Mouse (Mus musculus) urinary bladder, postnatal 10 days (tissue): Measurements from ENCODE around the gene Cit.
"Not testable (repeated sequence)": the region's sequence is repeated elsewhere in the genome, so short reads cannot be mapped to it uniquely, and the experiment has no call there.

Experiments used
- DNase-seq: peaks from one replicate; pipeline ENCODE4 v3.0.0; 2022; ENCODE audit warnings: low spot score

Cit gene

DNA sequence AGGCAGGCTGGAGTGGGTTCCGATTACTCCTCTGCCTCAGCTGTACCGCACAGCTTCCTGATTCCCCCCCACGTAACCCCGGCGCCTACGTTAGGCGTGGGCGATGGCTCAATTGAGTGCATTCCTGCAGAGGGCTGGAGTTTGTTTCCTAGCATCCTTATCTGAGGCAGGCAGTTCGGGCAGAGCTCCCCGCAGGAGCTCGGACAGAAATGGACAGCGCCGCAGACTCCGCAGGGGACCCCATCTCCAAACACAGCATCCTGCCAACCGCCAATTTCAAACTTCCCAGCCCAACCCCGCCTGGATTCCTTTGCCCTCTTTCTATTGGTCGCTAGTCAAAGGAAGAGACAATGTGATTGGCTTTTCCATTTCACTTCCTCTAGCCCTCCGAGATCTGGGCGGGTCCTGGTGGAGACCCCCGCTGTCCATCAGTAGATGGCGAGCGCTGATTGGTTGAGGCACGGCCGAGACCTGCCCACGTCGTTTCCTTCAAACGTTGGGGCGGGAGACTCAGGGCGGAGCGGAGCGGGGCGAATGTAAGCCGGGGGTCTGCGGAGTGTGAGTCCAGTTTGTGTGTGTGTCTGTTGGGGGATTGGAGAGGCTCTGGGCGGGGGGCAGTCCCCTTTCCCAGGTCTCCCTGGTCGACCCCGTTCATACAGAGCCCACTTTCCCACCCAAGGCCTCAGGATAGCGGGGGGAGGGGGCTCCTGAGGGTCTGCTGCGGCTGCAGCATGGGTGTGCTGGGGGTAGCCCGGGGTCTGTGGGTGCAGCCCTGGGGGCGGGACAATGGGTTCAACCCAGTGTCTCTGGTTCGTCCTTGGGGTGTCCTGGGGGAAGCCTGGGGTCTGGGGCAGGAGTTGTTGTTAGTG, at the start of gene Cit:
Gene Cit, plus strand, starts transcription at position 513 of the 869 bp plus-strand sequence.
- peak; percentile 61 for DNase-seq

DNA sequence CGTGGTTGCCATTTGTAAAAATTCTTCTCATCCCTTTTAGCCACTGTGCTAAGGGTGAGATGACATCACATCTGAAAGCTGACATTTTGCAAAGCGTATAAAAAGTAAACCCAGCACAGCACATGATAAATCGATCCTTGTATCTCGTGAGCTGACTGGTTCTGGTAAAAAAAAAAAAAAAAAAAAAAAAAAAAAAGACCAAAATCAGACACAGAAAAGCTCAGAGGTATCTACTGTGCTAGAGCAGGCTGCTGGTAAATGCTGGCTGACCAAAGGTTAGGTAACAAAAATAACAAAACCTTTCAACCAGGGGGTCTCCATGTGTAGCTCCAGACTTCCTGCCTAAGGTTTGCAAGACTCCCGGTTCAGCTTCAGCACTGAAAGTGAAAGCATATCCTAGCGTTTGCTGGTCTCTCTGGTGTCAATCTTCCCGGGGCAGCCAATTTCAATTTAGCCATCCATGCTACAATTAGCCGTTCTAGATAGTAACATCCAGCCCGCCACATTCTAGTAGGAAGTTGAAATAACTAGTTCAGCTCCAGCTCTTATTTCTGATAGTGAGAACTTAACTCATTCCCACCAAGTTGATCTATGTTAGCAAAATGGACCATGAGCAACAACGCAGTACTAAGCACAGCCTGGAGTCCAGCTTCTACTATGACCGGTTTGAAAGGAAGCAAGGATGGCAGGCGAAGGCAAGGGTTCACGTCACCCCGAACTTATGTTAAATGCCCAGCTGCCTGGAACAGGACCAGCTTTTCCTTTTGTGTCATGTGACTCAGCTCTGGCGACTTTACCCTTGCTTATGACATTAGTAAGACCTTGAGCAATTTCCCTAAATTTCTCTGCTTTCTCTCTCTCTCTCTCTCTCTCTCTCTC, 45.8 kb upstream of the Cit start:
- no peak for DNase-seq

DNA sequence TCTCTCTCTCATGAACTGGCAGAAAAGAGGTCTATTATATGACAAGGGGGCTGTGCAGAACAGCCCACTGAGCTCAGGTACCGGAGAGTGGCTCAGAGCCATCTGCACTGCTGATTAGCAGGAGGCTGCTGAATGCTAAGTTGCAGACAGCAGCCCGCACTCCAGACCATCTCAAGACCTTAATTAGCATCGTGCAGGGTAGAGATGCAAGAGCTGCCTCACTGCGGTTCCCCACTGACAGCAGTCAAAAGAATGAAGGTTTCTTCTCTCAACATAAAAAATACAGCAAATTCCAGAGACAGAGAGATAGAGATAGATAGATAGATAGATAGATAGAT, 45.2 kb upstream of the Cit start:
- no peak for DNase-seq

GRCm38 (mm10) chr5:115812262-115812661, 32.8 kb upstream of the Cit start:
- DNase-seq, result no peak

- DNase-seq, result no peak
These were observed 28.1 kb upstream of the Cit start for GRCm38 (mm10) chr5:115817022-115817421.

DNA sequence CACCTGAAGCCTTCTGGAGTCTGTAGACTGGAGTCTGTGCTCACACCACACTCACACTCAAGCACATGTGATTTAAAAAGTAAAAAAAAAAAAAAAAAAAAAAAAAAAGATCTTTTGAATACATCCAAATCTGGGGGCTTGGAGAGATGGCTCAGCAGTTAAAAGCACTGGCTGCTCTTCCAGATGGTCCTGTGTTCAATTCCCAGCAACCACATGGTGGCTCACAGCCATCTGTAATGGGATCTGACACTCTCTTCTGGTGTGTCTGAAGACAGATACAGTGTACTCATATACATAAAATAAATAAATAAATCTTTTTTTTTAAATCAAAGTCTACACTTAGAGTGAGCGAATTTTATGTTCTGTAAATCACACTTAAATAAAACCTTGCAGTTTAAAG, 27.4 kb upstream of the Cit start:
- not testable (repeated sequence) for DNase-seq

- DNase-seq, result no peak
These were observed 25.1 kb upstream of the Cit start for GRCm38 (mm10) chr5:115819966-115820365.

GRCm38 (mm10) chr5:115821200-115821599, 23.9 kb upstream of the Cit start:
- DNase-seq, result no peak

GRCm38 (mm10) chr5:115821910-115822309, 23.2 kb upstream of the Cit start:
- no peak for DNase-seq

DNA sequence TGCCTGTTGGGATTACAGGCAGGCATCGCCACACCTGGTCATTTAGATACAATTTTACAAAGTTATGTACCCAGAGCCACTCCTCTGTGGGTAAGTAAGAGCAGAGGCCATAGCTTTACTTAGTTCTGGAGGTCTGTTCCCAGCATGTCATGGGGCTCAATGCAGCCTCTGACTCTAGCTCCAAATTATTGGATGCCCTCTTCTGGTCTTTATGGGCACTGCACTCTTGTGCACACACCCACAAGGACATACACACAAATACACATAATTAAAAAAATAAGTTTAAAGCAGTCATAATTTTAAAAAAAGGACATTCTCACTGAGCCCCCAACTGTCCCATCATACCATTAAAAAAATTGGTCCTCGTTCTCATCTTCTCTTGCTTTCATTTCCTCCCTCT, 12.3 kb upstream of the Cit start:
- DNase-seq, result no peak

- DNase-seq, result not testable (repeated sequence)
These were observed 11.3 kb upstream of the Cit start for GRCm38 (mm10) chr5:115833806-115834205.

- DNase-seq, result no peak
These were observed 9.8 kb upstream of the Cit start for GRCm38 (mm10) chr5:115835291-115835690.

DNA sequence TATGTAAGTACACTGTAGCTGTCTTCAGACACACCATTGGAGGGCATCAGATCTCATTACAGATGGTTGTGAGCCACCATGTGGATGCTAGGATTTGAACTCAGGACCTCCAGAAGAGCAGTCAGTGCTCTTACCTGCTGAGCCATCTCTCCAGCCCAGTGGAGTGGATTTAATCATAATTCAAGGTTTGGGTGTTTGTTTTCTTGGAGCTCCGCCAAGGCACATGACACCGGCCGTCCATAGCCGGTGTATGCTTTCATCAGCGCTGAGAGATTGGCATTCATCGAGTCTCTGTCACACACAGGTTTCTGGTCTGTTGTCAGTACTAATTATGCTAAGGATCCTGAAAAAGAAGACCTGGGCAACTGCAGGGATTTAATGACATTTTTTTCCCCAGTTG, 7.0 kb upstream of the Cit start:
- DNase-seq, result no peak

DNA sequence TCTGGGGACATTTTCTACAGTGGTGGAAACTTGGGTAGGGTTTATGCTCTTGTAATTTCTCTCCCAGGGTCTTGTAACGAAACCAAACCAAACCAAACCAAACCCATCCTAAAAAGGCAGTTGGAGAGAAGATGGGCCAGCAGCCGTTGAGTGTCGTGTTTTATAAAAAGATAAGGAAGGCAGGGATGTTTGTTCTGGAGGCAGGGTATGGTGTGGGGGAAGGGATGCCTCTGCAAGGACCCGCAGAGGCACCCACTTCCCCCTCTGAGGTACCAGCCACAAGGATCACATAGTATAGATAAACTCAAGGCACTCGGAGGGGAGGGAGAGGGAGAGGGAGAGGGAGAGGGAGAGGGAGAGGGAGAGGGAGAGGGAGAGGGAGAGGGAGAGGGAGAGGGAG, 4.6 kb upstream of the Cit start:
- no peak for DNase-seq

GRCm38 (mm10) chr5:115840946-115841775, 3.9 kb upstream of the Cit start:
- DNase-seq, result no peak

GRCm38 (mm10) chr5:115844368-115844765, 711 bp upstream of the Cit start:
- no peak for DNase-seq

DNA sequence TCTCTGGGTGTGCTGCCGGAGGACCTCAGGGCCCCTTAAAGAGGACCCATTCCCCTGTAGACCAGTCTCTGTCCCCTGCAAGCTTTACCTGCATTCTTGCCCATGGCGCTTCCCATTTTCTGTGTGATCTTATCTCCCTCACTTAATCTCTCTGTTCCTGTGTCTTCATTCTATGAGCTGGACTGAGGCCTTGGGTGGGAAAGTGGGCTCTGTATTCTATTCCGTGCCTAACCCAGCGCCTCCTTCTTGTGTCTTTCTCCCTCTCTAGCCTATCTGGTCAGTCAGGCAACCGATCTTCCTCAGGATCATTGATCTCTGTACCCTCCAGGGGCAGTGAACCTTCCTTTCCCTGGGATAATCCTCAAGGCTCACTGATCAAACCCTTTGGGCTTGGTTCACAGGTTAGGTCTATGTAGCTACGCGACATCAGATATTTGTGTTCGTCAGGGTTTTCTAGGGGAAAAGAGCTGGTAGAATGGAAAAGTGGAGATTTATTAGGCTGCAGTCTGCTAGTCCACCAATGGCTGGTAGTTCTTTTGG, 627 bp downstream of the Cit start:
- no peak for DNase-seq

DNA sequence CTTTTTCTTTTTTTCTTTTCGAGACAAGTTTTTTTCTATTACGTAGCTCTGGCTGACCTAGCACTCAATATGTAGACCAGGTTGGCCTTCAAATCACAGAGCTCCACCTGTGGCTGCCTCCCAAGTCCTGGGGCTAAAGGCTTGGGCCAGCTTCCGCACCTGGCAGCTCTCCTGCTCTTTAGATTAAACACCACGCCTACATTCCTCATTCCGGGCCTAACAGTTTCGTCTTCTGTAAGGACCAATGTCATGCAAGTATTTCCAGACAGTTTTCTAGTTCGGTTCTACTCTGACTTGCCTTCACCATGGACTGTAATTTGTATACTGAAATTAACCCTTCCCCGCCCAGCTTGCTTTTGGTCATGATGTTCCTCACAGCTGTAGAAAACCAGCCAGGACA, 2.1 kb downstream of the Cit start:
- DNase-seq, result no peak

DNA sequence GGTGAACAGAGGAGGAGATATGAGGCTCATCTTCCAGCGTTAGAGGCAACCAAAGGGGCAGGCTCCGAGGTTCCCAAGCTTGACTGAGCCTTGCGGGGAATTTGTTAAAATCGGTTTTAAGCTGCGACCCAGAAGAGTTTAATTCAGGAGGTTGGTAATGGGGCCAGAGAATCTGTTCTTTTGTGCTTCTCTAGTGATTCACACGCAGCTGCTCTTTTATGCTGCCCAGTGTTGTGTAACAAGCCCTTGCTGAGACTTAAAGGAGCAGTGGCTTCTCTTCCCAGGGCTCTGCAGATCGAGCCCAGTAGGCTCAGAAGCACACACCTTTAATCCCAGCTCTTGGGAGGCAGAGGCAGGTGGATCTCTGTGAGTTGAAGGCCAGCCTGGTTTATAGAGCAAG, 3.4 kb downstream of the Cit start:
- DNase-seq, result no peak

GRCm38 (mm10) chr5:115849263-115849829, 4.3 kb downstream of the Cit start:
- no peak for DNase-seq

- no peak for DNase-seq
These were observed 5.4 kb downstream of the Cit start for GRCm38 (mm10) chr5:115850250-115851028.
